Mouse (Mus musculus): ENCODE measurements around the gene Smg8.
A peak's percentile ranks its signal among the peaks of the same experiment; 100 is the strongest.
"Not testable (repeated sequence)": the region's sequence is repeated elsewhere in the genome, so short reads cannot be mapped to it uniquely, and the experiment has no call there.

Smg8 gene

DNA sequence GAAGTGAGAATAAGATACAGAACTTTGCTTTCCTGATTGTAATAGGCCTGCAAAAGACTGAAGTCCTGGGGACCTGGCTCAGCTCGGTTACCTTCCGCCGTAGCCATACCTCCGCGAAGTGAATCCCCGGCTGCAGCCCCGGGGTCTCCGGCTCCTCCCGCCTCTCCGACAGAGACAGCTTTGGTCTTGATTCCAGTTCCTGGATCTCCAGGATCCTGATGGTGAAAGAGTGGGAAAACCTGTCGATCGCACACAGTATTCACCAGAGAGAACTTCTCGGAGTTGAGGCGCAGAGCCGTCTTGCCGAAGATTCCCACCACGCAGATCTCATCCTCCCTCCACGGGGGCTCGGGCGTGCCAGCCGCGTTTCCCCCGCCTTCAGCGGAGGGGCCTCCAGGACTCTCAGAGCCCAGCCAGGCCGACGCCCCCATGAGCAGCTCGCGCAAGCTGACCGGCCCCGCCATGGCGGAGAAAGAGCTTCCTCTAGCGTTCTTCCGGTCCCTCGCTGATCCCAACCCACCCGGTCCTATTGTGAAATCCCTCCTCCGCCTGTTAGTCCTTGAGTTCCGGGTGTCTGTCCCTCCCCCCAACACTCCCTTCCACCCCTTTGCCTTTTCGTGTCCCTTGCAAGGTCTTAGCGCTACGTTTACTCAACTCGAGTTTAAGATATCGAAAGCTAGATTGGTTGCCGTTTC lies at the start of gene Smg8:
TSS of gene Smg8 (minus strand) at position 485 of the 695 bp plus-strand sequence.
- DNase-seq (ENCODE audit: extremely low read depth, low read depth) = peak; percentile 89

DNA sequence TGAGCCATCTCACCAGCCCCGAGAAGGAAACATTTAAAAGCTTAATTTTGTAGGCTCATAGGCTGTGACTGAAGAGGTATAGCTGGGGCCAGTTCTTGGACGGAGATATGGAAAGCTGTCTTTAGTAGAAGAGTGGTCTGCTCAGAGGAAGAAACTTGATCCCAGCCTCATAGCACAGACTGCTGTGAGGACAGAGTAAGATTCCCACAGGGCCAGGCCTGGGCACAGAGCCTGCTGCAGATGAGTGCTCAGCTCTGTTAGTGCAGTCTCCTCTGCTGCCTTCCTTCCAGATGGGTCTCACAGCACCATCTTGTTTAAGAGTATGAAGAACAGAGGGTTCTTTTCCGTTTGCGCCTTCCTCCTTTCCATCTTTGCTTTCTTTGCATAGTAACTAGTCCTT lies 49.7 kb upstream of the Smg8 start:
- no peak for DNase-seq (ENCODE audit: extremely low read depth, low read depth)

DNA sequence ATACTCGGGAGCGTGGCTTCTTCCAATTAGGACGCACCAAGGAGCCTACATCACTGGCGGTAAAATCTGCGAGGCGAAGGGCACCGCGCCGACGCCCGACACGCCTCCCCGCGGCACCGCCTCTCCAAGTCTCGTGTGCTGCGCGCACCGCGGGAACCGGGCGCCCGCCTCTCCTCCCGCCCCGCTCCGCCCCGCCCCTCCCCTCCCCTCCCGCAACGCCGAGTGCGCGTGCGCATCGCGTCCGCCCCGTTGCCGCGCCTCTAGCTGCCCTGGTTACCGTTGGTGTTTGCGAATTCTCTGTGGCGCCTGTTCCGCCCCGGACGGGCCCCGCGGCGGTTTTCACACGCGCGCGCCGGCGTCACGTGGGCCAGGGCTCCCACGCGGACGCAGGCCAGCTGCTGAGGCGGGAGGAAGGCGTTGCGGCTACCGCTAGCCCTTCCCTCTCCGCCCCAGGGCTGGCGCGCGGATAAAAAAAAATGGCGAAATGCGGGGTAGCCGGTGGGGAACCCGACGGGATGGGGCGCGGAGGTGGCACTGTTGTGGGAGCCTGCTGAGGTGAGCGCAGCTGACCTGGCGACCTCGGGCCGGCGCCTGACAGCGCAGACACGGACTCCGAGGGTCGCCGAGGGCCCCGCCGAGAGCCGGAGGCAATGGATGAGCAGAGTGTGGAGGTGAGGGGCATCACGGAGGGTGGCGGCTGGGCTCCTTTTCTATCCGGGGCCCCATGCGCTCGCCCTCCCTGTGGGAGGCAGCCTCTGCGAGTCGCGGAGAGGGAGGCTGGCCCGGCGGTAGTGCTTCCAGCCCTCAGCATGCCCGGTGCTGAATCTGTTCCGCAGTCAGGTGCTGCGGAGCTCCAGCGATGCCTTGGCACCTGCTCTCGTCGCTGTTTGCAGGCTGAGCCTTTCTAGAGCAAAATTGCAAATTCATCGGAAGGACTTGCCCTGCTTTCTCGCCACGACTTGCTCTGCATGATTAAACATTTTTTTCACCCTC lies 40.5 kb upstream of the Smg8 start, which contains the start of gene Trim37:
TSS of gene Trim37 (plus strand) at position 254 of the 993 bp plus-strand sequence.
- peak; percentile 68 for DNase-seq (ENCODE audit: extremely low read depth, low read depth)

DNA sequence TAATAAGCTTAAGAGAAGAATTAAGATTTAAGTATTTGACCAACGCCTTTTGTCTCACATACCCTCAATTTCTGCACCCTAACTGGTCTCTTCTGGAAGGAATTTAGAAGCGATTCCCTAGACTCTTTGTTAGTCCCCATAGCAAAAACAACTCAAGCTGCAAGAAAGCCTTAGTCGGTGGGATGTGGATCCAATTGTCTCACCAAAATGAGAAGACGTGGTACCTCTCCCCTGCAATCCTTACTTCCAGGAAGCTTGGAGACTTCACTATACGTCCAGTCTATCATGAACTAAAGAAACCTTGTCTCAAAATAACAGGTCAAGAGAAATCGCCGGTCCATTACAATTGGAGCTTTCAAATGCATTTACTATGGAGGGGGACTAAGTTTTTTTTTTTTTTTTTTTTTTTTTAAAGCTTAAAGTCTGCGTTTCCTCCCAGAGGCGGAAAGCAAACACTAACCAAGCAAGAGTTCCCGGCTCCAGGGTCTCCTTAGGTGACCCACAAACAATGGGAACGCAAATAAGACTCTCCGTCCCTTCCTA lies 39.8 kb upstream of the Smg8 start:
- DNase-seq (ENCODE audit: extremely low read depth, low read depth) = no peak

DNA sequence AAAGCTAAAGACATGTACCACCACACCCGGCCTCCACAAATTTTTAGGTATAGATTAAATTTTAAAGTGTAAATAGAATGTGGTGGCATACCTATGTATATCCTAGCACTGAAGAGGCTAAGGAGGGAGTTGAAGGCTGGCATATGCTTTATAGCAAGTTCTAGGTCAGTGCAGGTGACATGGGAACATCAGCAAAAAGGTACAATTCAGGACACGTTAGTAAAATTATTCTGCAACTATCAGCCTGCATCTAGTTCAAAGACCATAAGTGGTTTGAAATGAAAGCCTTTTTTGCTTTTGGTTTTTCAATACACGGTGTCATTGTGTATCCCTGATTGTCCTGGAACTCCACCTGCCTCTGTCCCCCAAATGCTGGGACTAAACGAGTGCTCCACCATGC lies 39.0 kb upstream of the Smg8 start:
- no peak for DNase-seq (ENCODE audit: extremely low read depth, low read depth)

DNA sequence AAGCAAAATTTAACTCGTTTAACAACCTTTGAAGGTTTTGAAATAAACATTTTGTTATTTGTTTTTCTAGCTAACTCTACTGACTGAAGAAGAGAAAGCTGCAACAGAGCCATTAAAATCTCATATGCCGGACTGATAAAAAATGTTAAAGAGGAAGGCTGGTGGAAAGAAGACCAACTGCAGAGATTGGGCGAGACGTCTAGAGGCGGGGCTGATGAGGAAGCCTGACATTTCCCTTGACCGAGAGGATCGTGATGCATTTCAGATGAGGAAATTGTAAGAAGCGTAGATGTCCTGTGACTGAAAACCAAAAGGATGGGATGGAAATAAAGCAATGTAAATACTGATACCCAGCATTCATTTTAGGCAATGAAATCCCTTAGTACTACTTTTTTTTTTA lies 35.3 kb upstream of the Smg8 start:
- no peak for DNase-seq (ENCODE audit: extremely low read depth, low read depth)

DNA sequence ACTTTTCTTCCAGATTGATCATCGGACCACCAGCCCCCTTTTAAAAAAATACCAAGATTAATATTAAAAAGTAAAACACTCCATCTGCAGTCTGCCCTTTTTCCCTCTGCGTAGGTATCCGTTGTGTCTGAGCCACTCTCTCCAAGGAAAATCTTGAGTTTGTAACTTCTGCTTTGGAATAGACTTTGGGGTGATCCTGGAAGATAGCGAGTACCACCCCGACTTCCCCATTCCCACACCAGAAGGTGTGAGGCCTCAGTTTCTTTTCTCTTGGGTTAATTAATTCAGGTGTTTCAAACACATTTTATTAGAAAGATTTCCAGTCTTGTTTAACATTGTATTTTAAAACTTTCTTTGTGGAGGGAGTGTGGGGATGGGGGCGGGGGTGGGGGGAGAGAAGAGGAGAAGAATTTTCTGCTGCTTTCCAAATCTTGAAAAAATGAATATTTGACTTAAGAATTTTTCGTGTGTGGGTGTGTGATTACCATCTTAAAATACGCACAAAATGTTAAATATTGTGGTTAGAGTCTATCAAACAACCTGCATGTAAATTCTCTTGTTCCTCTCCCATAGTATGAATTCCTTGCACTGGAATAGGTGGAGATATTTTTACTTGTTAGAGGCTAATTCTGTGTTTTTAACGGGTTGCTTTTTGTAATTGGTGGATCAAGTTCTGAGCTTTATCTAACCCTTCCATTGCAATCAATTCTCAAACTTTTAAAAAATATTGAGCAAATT lies 23.8 kb upstream of the Smg8 start:
- no peak for DNase-seq (ENCODE audit: extremely low read depth, low read depth)

DNA sequence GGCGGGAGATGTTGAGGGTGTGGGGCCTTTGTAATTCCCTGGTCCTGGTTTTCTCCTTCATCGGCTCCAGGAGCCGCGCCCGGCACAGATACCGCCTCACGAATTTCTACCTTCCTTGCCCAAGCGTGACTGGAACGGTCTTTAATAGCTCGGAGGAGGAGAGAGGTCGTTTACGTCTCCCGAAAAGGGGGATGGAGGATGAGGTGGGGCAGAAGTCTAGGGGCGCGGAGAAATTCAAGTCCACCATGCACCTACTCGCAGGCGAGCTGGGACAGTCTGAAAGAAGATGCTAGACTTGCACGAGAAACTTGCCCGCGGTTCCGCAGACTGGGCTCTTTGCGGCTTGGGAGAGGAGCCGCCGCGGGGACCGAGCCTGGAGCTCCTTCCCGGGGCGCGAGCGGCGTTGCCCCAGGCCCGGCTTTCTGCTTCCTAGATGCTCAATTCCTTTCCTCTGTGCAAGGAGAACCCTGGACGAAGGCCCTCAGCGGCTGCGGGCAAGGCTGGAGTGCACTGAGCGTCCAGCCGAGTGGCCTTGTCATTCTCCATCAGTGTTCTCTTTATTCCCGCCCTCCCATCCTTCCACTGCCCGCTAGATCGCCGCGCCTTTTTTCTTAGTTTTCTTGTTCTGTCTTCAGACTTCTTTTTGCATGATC lies 23.1 kb upstream of the Smg8 start:
- DNase-seq (ENCODE audit: extremely low read depth, low read depth) = no peak

DNA sequence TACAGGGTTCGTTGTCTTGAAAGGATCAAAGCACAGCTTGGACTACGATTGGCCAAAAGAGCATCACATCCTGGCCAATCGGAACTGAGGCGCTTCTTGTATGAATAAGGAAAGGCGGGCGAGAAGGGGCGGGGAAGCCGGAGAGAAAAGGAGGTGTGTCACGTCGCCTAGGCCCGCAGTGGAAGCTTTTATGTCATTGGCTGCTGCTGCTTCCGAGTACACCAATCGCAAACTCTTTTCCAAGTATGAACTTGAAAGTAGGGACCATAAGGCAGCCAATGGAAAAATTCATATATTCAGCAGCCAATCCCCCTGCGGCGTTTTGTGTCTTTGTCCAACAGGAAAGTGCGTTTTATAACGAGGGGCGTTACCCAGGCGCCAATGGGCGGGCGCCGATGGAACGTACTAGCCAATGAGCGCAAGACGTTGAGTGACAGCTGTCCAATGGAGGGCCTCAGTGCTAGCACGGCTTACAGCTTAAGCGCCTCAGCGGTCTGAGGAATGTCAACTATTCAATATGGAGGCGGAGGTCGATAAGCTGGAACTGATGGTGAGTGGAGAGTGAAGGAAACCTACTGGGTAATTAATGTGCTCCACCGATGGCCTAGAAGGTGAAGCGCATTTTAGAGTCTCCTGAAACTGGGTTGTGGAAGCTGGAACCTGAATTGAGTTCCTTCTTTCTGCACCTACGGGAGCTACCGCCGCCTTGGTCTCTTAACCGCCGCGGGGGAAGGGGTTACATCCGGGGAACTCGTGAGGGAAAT lies 22.4 kb upstream of the Smg8 start, which contains the start of gene Ska2:
TSS of gene Ska2 (plus strand) at position 480 of the 764 bp plus-strand sequence.
- peak; percentile 100 for DNase-seq (ENCODE audit: extremely low read depth, low read depth)

DNA sequence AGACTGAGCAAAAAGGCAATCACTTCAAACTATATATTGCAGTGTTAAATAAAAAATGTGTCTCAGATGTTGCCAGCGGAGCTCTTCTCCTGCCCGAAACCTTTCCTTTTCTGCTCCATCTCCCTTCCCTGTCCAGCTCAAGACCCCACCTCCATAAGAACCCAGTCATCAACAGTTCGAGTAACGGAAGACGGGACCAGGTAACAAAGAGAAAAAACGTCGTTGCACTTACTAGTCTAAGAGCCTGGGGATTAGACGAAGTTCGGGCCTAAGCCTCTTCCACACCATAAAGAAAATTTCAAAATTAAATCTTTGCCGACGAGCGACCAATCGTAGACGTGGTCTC lies 21.8 kb upstream of the Smg8 start, which contains the start of gene Prr11:
TSS of gene Prr11 (minus strand) at position 300 of the 346 bp plus-strand sequence.
- no peak for DNase-seq (ENCODE audit: extremely low read depth, low read depth)

DNA sequence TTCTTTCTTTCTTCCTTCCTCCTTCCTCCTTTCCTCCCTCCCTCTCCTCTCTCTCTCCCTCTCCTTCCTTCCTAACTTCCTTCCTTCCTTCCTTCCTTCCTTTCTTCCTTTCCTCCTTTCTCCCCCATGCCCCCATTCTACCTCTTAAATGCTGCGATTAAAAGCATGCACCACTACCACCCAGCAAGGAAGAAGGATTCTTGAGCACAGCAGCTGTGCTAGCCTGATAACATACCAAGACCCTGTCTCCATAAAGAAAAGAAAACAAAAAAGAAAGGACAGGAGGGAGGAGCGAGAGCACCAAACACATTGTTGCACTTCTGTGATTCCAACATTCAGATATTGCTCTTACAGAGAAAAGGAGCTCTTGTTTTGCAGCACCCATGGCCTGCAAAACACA lies 568 bp upstream of the Smg8 start:
- DNase-seq (ENCODE audit: extremely low read depth, low read depth) = peak; percentile 67

DNA sequence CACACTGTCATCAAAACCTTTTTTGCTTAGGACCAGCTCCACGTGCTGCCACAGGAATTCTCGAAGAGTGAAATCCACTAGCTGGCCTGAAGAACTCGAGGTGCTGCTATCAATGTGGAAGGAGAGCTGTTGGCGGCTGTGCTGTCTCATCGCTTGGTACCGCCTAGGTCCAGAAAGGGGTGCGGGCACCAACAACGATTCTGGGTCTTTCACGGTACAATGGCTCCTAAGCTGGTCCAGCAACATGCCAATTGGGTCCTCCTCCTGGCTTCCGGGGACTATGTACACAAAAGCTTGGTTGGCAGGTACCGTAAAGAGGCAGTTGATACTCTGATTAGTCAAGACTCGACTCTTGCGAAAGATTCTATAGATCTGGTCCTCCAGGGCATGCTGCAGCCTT lies 1.1 kb downstream of the Smg8 start:
- no peak for DNase-seq (ENCODE audit: extremely low read depth, low read depth)

DNA sequence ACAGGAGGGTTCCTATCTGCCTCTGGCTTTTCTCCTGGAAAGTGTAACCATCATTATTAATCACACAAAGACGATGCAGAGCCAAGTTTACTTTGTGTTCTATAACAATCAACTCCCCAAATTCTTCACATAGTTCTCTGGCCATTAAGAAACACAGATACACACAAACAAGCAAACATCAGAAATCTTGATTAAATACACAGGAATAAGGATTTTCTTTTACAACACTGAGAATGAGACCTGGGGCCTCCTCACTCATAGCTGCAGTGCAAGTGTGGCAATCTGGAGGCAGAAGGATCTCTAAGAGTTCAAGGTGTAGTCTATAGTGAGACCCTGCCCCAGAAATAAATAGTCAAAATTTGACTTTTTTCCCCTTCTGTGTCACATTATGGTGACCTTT lies 2.9 kb downstream of the Smg8 start:
- no peak for DNase-seq (ENCODE audit: extremely low read depth, low read depth)

DNA sequence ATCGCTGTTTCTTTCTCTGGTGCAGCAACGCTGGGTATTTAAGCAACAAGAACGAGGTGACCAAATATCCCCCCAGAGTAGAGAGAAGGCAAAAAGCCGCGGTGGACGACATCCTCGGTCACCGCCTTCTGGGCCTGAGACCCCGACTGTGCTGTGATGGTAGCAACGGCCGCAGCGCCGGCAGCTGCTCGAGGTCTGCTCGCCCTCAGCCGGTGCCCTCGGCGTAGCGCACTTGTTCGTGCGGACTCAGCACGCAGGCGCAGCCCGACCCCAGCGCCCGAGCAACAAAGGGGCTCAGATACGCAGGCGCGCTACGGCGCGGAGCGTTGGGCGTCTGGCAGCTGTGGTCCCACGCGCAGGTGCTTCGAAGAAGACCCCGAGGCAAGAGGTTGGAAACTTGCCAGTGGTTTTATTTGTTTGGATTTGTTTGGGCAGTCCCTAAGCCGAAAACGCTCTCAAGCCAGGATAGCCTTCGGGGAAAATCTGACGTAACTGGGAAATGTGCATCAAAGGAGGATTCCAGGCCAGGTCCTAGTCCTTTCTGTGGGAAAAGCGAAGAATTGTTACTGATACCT lies 12.6 kb downstream of the Smg8 start, which contains the start of gene Gdpd1:
TSS of gene Gdpd1 (minus strand) at position 197 of the 575 bp plus-strand sequence.
- DNase-seq (ENCODE audit: extremely low read depth, low read depth) = peak; percentile 84

DNA sequence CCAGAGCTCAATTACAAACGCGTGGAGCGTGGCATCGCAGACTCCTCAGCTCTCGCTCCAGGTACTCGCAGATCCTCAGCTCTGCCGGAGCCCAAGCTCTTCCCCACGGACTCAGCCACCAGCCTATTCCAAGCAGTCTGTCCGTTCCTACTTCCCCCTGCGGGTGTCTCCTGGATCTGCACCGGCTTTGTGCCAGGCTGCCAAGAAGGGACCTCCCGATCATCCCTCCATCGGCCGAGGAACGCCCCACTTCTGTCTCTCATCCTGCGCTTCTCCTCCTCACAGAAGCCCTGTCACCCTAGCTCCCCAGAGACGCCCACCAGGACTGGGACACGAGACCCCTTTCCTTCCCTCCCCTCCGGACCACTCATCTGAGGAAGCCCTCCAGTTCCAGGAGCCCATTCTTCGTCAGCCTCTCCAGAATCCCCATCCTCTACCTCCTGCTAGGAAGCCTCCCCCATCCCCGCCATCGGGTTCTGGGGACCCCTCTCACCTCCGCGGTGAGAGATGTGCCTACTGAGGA lies 13.2 kb downstream of the Smg8 start:
- peak; percentile 53 for DNase-seq (ENCODE audit: extremely low read depth, low read depth)

DNA sequence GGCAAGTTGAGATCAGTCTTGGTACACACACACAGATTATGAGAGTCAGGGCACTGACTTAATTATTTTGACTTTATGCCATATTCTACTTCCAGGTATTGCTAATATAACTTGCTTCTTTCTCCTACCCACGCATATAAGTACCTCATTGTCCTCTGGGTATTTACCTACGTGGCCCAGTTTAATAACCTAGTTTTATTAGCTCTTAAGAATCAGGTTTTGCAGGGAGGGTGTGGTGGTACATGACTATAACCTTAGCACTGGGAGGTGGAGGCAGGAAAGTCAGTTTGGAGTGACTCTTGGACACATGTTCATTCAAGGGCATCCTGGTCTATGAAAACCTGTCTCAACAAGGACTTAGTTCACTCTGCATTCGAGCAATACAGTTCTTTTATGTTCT lies 24.5 kb downstream of the Smg8 start:
- no peak for DNase-seq (ENCODE audit: extremely low read depth, low read depth)

DNA sequence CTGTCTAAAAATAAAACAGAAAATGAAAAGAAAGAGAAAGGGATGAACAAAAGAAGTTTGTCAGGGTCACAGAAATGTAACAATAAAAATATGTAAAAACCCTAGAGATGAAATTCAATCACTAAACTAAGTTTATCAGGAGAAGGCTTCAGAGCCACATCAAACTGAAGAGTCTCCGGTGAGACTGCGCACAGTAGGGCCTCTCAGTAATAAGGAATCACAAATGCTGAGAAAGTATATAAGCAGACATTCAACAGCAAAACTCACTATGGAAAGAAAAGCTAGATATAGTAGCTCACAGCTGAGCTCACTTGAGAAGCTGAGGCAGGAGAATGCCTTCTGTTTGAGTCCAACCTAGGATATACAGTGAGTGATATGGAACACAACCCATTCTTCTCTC lies 26.2 kb downstream of the Smg8 start:
- DNase-seq (ENCODE audit: extremely low read depth, low read depth) = no peak

DNA sequence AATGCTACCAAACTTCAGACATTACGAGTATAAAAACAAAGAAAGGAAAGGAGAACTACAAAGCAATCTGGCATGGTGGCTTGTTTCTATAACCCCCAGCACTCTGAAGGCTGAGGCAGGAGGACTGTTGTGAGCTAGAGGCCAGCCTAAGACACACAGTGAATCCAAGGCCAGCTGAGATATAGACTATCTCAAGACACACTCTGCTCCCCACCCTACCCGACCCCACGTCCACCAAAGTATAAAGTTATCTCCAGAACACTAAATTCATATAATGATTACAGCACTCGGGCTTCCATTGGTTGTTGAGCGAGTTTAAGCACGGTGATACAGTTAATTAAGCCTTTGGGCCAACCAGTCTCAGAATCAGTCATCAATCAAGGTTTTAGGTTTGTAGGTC lies 30.3 kb downstream of the Smg8 start:
- DNase-seq (ENCODE audit: extremely low read depth, low read depth) = no peak

DNA sequence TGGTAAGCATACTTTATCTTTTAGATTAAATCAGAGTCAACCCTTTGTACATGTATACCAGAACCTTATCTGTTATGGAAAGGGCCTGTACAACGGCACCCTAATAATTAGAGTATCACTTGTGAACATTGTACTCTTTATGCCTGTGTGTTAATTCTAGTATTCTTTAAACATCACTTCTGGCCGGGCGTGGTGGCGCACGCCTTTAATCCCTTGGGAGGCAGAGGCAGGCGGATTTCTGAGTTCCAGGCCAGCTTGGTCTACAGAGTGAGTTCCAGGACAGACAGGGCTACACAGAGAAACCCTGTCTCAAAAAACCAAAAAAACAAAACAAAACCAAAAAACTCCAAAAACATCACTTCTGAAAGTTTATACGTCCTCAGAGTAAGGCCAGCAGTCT lies 37.7 kb downstream of the Smg8 start:
- not testable (repeated sequence) for DNase-seq (ENCODE audit: extremely low read depth, low read depth)

Measured in MEL-GATA-1-ER (cell line).